Mouse (Mus musculus) cerebellum, adult (tissue): ENCODE results near the gene Ccm2l.

ENCODE experiments used
- ATAC-seq: cut with Nextera tagmentation; 2 replicates; pipeline ENCODE4 v1.9.2; 2017; ENCODE audit warnings: mild to moderate bottlenecking, moderate library complexity, mixed read lengths; ENCODE audit not compliant: insufficient number of reproducible peaks, low FRiP score, low TSS enrichment

Ccm2l gene

GRCm38 (mm10) chr2:153065747-153066508 lies at the start of gene Ccm2l:
TSS of gene Ccm2l (plus strand) at chr2:153065955.
- no peak for ATAC-seq

- ATAC-seq = no peak
Measured at GRCm38 (mm10) chr2:153016786-153017185, 49.0 kb upstream of the Ccm2l start.

- no peak for ATAC-seq
Measured at GRCm38 (mm10) chr2:153019355-153019754, 46.4 kb upstream of the Ccm2l start.

- no peak for ATAC-seq
Measured at GRCm38 (mm10) chr2:153021163-153021562, 44.6 kb upstream of the Ccm2l start.

- ATAC-seq = no peak
Measured at GRCm38 (mm10) chr2:153022855-153023254, 42.9 kb upstream of the Ccm2l start.

GRCm38 (mm10) chr2:153026052-153026451 lies 39.7 kb upstream of the Ccm2l start:
- ATAC-seq = no peak

- ATAC-seq = peak; percentile 32; the same call in 1 of the 2 replicates
Measured at GRCm38 (mm10) chr2:153027501-153027900, 38.3 kb upstream of the Ccm2l start.

GRCm38 (mm10) chr2:153030422-153030821 lies 35.3 kb upstream of the Ccm2l start:
- no peak for ATAC-seq

- peak; percentile 29; the same call in 1 of the 2 replicates for ATAC-seq
Measured at GRCm38 (mm10) chr2:153031126-153032082, 34.4 kb upstream of the Ccm2l start, which contains the start of gene Xkr7. TSS of gene Xkr7 (plus strand) at chr2:153031852.

GRCm38 (mm10) chr2:153032083-153032842 lies 33.5 kb upstream of the Ccm2l start:
- ATAC-seq = peak; percentile 8; the same call in 1 of the 2 replicates

GRCm38 (mm10) chr2:153032973-153033372 lies 32.8 kb upstream of the Ccm2l start:
- ATAC-seq = no peak

- no peak for ATAC-seq
Measured at GRCm38 (mm10) chr2:153033545-153034230, 32.1 kb upstream of the Ccm2l start.

- ATAC-seq = no peak
Measured at GRCm38 (mm10) chr2:153036690-153037089, 29.1 kb upstream of the Ccm2l start.

- no peak for ATAC-seq
Measured at GRCm38 (mm10) chr2:153043886-153044285, 21.9 kb upstream of the Ccm2l start.

- 0 out of 2 replicates have a peak, but pooled peaks have one; percentile 4 for ATAC-seq
Measured at GRCm38 (mm10) chr2:153045884-153046299, 19.9 kb upstream of the Ccm2l start.

GRCm38 (mm10) chr2:153047828-153048465 lies 17.8 kb upstream of the Ccm2l start:
- ATAC-seq = no peak

GRCm38 (mm10) chr2:153049288-153049996 lies 16.3 kb upstream of the Ccm2l start:
- ATAC-seq = peak; percentile 78

GRCm38 (mm10) chr2:153049997-153050358 lies 15.8 kb upstream of the Ccm2l start:
- no peak for ATAC-seq

- no peak for ATAC-seq
Measured at GRCm38 (mm10) chr2:153051095-153051494, 14.7 kb upstream of the Ccm2l start.
